Mouse (Mus musculus) G1E (cell line): ENCODE measurements around the gene Slamf6.

Experiments
- GATA2 ChIP-seq: IDR thresholded peaks from 2 replicates; pipeline ENCODE4 v1.6.1; 2012; ENCODE audit warnings: low read depth, low read length, inconsistent platforms, borderline replicate concordance
- TAL1 ChIP-seq: conservative IDR thresholded peaks from 2 replicates; pipeline ENCODE4 v1.6.1; 2012; ENCODE audit warnings: low read depth, low read length, inconsistent platforms, mixed read lengths

DNA sequence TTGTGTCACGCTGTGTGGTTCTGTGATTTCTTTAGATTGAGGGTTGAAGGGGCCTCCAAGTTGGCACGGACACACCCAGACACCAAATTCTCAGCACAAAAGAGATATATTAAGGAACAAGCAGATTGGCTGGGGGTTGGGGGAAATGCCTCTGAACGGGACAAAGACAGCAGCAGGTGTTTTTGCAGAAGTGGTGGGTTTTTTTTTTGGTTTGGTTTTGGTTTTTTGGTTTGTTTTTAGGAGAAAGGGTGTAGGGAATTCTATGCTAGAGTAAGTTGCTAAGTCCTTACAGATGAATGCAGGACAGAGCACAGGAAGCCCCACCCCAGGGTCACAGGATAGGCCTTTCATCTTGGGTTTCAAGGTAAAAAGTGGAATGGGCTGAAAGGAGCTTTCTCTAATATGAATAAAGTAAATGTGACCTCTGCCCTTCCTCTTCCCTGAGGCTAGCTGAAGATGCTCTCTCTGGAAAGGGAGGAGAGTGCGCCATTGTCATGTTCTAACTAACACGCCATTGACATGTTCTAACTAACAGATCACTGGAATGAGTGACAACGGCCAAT, 31.7 kb downstream of the Slamf6 start:
- TF ChIP-seq TAL1, result no peak
- TF ChIP-seq GATA2, result no peak
